Mouse (Mus musculus): ENCODE data around the gene Tpmt.

DNA sequence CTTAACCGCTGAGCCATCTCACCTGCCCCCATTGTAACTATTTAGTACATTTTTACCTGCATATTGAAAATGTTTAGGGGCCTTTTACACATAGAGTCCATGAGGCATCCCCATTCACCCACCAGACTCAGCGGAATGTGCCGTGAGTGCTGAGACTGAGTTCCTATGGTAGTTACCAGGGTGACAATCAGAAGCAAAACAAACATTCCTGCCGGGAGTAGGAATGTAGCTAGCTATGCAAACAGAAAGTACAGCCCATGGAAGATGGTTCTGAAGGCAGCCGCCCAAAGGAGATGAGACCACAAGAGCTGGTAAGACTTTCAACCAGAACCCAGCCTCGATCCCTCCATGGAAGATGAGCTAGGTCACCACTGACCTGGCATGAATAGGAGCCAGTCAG lies 58.3 kb downstream of the Tpmt start:
- no peak for TF ChIP-seq EP300 (IDR thresholded peaks at IDR 0.05; ENCODE audit: low read depth)
- TF ChIP-seq CTCF (IDR thresholded peaks at IDR 0.05; ENCODE audit: low read depth): no peak

Data from liver, postnatal 0 days (tissue).